Mouse (Mus musculus) lung, embryonic 15.5 days (tissue): Measurements from ENCODE around the gene Nme3. TPM values are rescaled to one million over a fixed set of nuclear protein-coding genes. Genes with fewer than 3 reads are reported as not detected.
"Not testable (repeated sequence)": the region's sequence is repeated elsewhere in the genome, so short reads cannot be mapped to it uniquely, and the experiment has no call there.

Source experiments
- ATAC-seq: fragments of 200-750 bp; cut with Nextera tagmentation; 2 replicates; pipeline ENCODE4 v1.8.0; 2017; ENCODE audit warnings: moderate number of reproducible peaks, borderline replicate concordance; ENCODE audit not compliant: low FRiP score, low TSS enrichment; ENCODE audit errors: extremely low read depth
- H3K27ac ChIP-seq: fragments of 300-500 bp; sonication (generic); 2 replicates; pipeline ENCODE4 v1.5.1; 2015; ENCODE audit warnings: moderate library complexity, mild to moderate bottlenecking, inconsistent platforms
- H3K27me3 ChIP-seq: fragments of 300-500 bp; sonication (generic); 2 replicates; pipeline ENCODE4 v1.6.1; 2015; ENCODE audit warnings: inconsistent platforms
- H3K36me3 ChIP-seq: fragments of 300-500 bp; sonication (generic); 2 replicates; pipeline ENCODE4 v1.6.1; 2015; ENCODE audit warnings: inconsistent platforms
- H3K4me1 ChIP-seq: fragments of 300-500 bp; sonication (generic); 2 replicates; pipeline ENCODE4 v1.6.1; 2015; ENCODE audit warnings: inconsistent platforms
- H3K4me2 ChIP-seq: fragments of 300-500 bp; sonication (generic); 2 replicates; pipeline ENCODE4 v1.6.1; 2015; ENCODE audit warnings: inconsistent platforms, mild to moderate bottlenecking, moderate library complexity
- H3K4me3 ChIP-seq: fragments of 300-500 bp; sonication (generic); 2 replicates; pipeline ENCODE4 v1.5.1; 2015; ENCODE audit warnings: mild to moderate bottlenecking, inconsistent platforms
- H3K9ac ChIP-seq: fragments of 300-500 bp; sonication (generic); 2 replicates; pipeline ENCODE4 v1.6.1; 2015; ENCODE audit warnings: inconsistent platforms
- H3K9me3 ChIP-seq: fragments of 300-500 bp; sonication (generic); 2 replicates; pipeline ENCODE4 v1.6.1; 2016; ENCODE audit warnings: inconsistent platforms
- WGBS: fragments of 180-500 bp; shearing (Covaris S2); methylation state at CpG from one replicate; pipeline ENCODE4 v1.1.7; 2015; 5-methylcytosine and 5-hydroxymethylcytosine counted together
- polyA plus RNA-seq: library from polyadenylated mRNA; unstranded; fragments of >200 nt; fragmentation: Nextera tagmentation; extraction: Ambion mirVana; gene quantifications from 2 replicates; pipeline ENCODE4 v1.2.1, GENCODE M21; 2015

The Nme3 gene
- polyA plus RNA-seq, 1 experiment from 2014 or later, result 67.1 TPM

DNA sequence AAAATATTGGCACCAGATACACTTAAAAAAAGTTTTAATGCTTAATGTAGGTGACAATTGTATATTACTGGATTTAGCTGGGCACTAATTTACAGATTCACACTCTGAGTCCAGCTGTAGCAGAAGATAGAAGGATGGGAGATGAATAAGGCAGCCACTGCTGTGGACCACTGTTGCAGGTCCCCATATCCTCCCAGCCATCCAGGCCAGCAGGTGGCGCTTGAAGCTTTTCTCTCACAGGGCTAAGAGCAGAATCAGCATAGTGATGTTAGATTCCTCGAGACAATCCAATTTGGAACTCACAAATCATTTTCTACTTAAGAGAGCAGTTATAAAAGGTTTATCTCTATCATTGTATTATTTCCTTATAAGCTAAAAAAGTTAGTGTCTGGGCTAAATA is 46.2 kb downstream of the Nme3 start:
- not testable (repeated sequence) for H3K27ac ChIP-seq, H3K27me3 ChIP-seq, H3K4me3 ChIP-seq, H3K9ac ChIP-seq, H3K4me2 ChIP-seq, ATAC-seq, H3K9me3 ChIP-seq, H3K4me1 ChIP-seq
- WGBS, result 7% methylated on average over 2 of the region's 2 CpGs
- H3K36me3 ChIP-seq, result peaks cover 33% of the 10 kb centered on the region

DNA sequence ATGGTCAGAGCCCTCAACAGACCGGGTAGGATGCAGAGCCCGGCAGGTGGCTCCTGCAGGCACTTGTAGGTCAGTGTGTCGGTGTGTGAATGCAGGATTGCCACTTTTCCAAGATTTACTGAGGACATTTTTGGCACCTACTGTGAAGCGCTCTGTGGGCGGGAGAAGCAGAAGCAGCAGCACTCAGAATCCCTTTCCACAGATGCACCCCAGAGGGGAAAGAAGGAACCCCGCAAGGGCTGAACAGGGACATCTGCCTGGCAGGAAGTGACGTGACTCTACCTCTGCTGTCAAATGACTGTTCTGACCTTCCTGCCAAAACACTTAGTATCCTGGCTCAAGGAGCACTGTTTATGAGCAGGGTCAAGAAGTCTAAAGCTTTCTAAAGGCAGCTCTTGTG is 46.7 kb downstream of the Nme3 start:
- no peak overlapping the region for H3K4me3 ChIP-seq
- H3K4me1 ChIP-seq, result no peaks in the 10 kb centered on the region
- H3K9ac ChIP-seq, result no peak overlapping the region
- no peak overlapping the region for H3K4me2 ChIP-seq
- H3K27ac ChIP-seq, result no peak overlapping the region
- peaks cover 39% of the 10 kb centered on the region for H3K36me3 ChIP-seq
- no peak for ATAC-seq
- no peaks in the 10 kb centered on the region for H3K27me3 ChIP-seq
- H3K9me3 ChIP-seq, result no peaks in the 10 kb centered on the region
- WGBS, result 85% methylated on average over 7 of the region's 7 CpGs

DNA sequence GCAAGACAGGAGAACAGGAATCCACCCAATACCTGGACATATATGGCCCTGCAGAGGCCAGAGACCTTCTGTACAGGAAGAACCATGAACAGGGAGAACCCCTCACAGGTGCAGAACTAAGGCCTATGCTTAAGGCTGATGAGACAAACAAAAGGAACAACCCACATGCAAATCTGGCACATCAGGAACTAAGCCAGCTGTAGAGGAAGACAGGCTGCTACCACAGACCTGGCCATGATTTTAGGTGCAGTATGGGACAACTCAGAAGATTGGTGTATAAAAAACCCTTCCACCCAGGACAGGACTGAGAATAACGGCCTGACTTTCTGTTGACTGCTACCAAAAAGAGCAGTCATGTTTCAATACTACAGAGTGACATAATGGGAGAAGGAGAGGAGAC is 47.3 kb downstream of the Nme3 start:
- not testable (repeated sequence) for H3K27me3 ChIP-seq, H3K4me2 ChIP-seq, H3K27ac ChIP-seq, H3K4me1 ChIP-seq, H3K9ac ChIP-seq, H3K4me3 ChIP-seq, ATAC-seq, H3K9me3 ChIP-seq
- 77% methylated on average over 1 of the region's 1 CpGs for WGBS
- peaks cover 44% of the 10 kb centered on the region for H3K36me3 ChIP-seq

Other genes with a start within 250 kb of the Nme3 start
- 87.3 and 92.4 TPM in 2 replicates for gene Slc9a3r2, start 246.2 kb upstream of the Nme3 start, polyA plus RNA-seq
- 2.1 and 2.3 TPM in 2 replicates for gene Npw, start 238.0 kb upstream of the Nme3 start, polyA plus RNA-seq
- 21.2 and 22.2 TPM in 2 replicates for gene Zfp598, start 226.8 kb upstream of the Nme3 start, polyA plus RNA-seq
- 1.0 and 2.0 TPM in 2 replicates for gene Syngr3, start 206.5 kb upstream of the Nme3 start, polyA plus RNA-seq
- gene Gfer, start 200.3 kb upstream of the Nme3 start, polyA plus RNA-seq, result 47.3 and 47.4 TPM in 2 replicates
- 3.5 and 5.1 TPM in 2 replicates for gene Noxo1, start 200.3 kb upstream of the Nme3 start, polyA plus RNA-seq
- gene Tbl3, start 188.8 kb upstream of the Nme3 start, polyA plus RNA-seq, result 81.2 and 85.2 TPM in 2 replicates
- gene Rnf151, start 178.4 kb upstream of the Nme3 start, polyA plus RNA-seq, result 0.18 and 0.21 TPM in 2 replicates
- 1,576 and 1,662 TPM in 2 replicates for gene Rps2, start 178.4 kb upstream of the Nme3 start, polyA plus RNA-seq
- gene Ndufb10, start 172.0 kb upstream of the Nme3 start, polyA plus RNA-seq, result 186 and 193 TPM in 2 replicates
- 0.18 TPM in 1 of 2 replicates, not detected in the other for gene Rpl3l, start 168.7 kb upstream of the Nme3 start, polyA plus RNA-seq
- gene Msrb1, start 159.9 kb upstream of the Nme3 start, polyA plus RNA-seq, result 30.7 and 36.7 TPM in 2 replicates
- gene Hs3st6, start 143.5 kb upstream of the Nme3 start, polyA plus RNA-seq, result 2.5 and 3.4 TPM in 2 replicates
- not detected in 2 replicates for gene Meiob, start 92.2 kb upstream of the Nme3 start, polyA plus RNA-seq
- gene Hagh, start 56.4 kb upstream of the Nme3 start, polyA plus RNA-seq, result 31.7 and 32.1 TPM in 2 replicates
- 18.8 and 19.9 TPM in 2 replicates for gene Fahd1, start 46.1 kb upstream of the Nme3 start, polyA plus RNA-seq
- gene Igfals, start 30.5 kb upstream of the Nme3 start, polyA plus RNA-seq, result 1.00 and 1.4 TPM in 2 replicates
- 54.4 and 56.6 TPM in 2 replicates for gene Nubp2, start 10.2 kb upstream of the Nme3 start, polyA plus RNA-seq
- 41.7 and 44.2 TPM in 2 replicates for gene Spsb3, start 9.9 kb upstream of the Nme3 start, polyA plus RNA-seq
- gene Eme2, start 1.4 kb upstream of the Nme3 start, polyA plus RNA-seq, result 28.5 and 30.4 TPM in 2 replicates
- 89.0 and 92.0 TPM in 2 replicates for gene Mrps34, start 1.4 kb upstream of the Nme3 start, polyA plus RNA-seq
- gene Mapk8ip3, start 40.5 kb downstream of the Nme3 start, polyA plus RNA-seq, result 24.0 and 27.6 TPM in 2 replicates
- 186 and 189 TPM in 2 replicates for gene Jpt2, start 64.2 kb downstream of the Nme3 start, polyA plus RNA-seq
- 6.3 and 7.6 TPM in 2 replicates for gene Cramp1l, start 119.3 kb downstream of the Nme3 start, polyA plus RNA-seq
- gene Ift140, start 119.6 kb downstream of the Nme3 start, polyA plus RNA-seq, result 17.0 and 18.1 TPM in 2 replicates
- gene Tmem204, start 187.1 kb downstream of the Nme3 start, polyA plus RNA-seq, result 88.2 and 93.2 TPM in 2 replicates
- 42.2 and 46.3 TPM in 2 replicates for gene Telo2, start 219.5 kb downstream of the Nme3 start, polyA plus RNA-seq
- 0.14 TPM in 1 of 2 replicates, not detected in the other for gene Ptx4, start 224.3 kb downstream of the Nme3 start, polyA plus RNA-seq
- 21.4 and 22.4 TPM in 2 replicates for gene Clcn7, start 236.9 kb downstream of the Nme3 start, polyA plus RNA-seq